Mouse (Mus musculus) kidney, adult 2 months (tissue): ENCODE results near the gene Egr4. TPM values are rescaled to one million over a fixed set of nuclear protein-coding genes. Genes with fewer than 3 reads are reported as not detected.

Experiments
- DNase-seq: peaks from one replicate; pipeline ENCODE4 v3.0.0; 2021
- H3K27ac ChIP-seq: fragments of 200-500 bp; 2 replicates; pipeline ENCODE4 v1.5.1; 2012; ENCODE audit warnings: low read depth, low read length, control low read depth, inconsistent platforms; ENCODE audit not compliant: insufficient read depth
- H3K27me3 ChIP-seq: fragments of 200-500 bp; replicated peaks from 2 replicates; pipeline ENCODE4 v1.6.1; 2012; ENCODE audit warnings: mild to moderate bottlenecking, moderate library complexity, low read length, inconsistent platforms; ENCODE audit not compliant: control insufficient read depth, insufficient read depth
- H3K36me3 ChIP-seq: fragments of 200-500 bp; 2 replicates; pipeline ENCODE4 v1.6.1; 2012; ENCODE audit warnings: mild to moderate bottlenecking, moderate library complexity, low read length, inconsistent platforms; ENCODE audit not compliant: control insufficient read depth, insufficient read depth
- H3K4me1 ChIP-seq: fragments of 200-500 bp; 2 replicates; pipeline ENCODE4 v1.6.1; 2011; ENCODE audit warnings: low read length; ENCODE audit not compliant: control insufficient read depth, insufficient read depth
- H3K4me3 ChIP-seq: fragments of 200-500 bp; 2 replicates; pipeline ENCODE4 v1.5.1; 2011; ENCODE audit warnings: mild to moderate bottlenecking, low read depth, low read length, control low read depth; ENCODE audit not compliant: insufficient read depth
- CTCF ChIP-seq: fragments of 200-500 bp; conservative IDR thresholded peaks from 2 replicates; pipeline ENCODE4 v1.5.1; 2011; ENCODE audit warnings: low read depth, mild to moderate bottlenecking, control low read depth, low read length, moderate library complexity, mixed read lengths; ENCODE audit not compliant: insufficient read depth, insufficient read length
- POLR2A ChIP-seq: fragments of 200-500 bp; IDR thresholded peaks from one replicate; pipeline ENCODE4 v1.6.1; 2011; ENCODE audit warnings: low read depth, low read length, control low read depth
- WGBS: fragments of 180-500 bp; shearing (Covaris S2); methylation state at CpG from one replicate; pipeline ENCODE4 v1.1.7; 2018; 5-methylcytosine and 5-hydroxymethylcytosine counted together
- polyA plus RNA-seq: library from polyadenylated mRNA; depleted of rRNA; stranded (reverse); fragments of >200 nt; gene quantifications from 2 replicates; pipeline ENCODE4 v1.2.3, GENCODE M21; 2012; rRNA removed

Gene Egr4
- polyA plus RNA-seq, 1 experiment = not detected

- Histone ChIP-seq H3K27me3 (no peaks in the 10 kb centered on the region), H3K4me3 (no peak overlapping the region), H3K27ac (no peak overlapping the region), H3K4me1 (no peaks in the 10 kb centered on the region), H3K36me3 (peaks cover 6% of the 10 kb centered on the region)
- DNase-seq = no peak
- 73% methylated on average over 5 of the region's 5 CpGs for WGBS
- TF ChIP-seq CTCF (no peak), POLR2A (no peak)
Observed at GRCm38 (mm10) chr6:85469660-85470430, 43.5 kb downstream of the Egr4 start.

GRCm38 (mm10) chr6:85465381-85465780 lies 48.0 kb downstream of the Egr4 start:
- no peaks in the 10 kb centered on the region for H3K27me3 ChIP-seq
- TF ChIP-seq CTCF (no peak), POLR2A (no peak)
- no peak overlapping the region for H3K27ac ChIP-seq
- H3K36me3 ChIP-seq = peaks cover 17% of the 10 kb centered on the region
- DNase-seq = no peak
- no peak overlapping the region for H3K4me3 ChIP-seq
- no peaks in the 10 kb centered on the region for H3K4me1 ChIP-seq

Other genes starting within 250 kb of the Egr4 start
- 23.6 and 25.8 TPM in 2 replicates for gene Sfxn5, start 180.2 kb downstream of the Egr4 start, polyA plus RNA-seq
- 56.8 and 63.6 TPM in 2 replicates for gene Rab11fip5, start 139.0 kb downstream of the Egr4 start, polyA plus RNA-seq
- not detected in 2 replicates for gene Noto, start 89.7 kb downstream of the Egr4 start, polyA plus RNA-seq
- 16.4 and 18.8 TPM in 2 replicates for gene Smyd5, start 81.6 kb downstream of the Egr4 start, polyA plus RNA-seq
- 104 and 117 TPM in 2 replicates for gene Cct7, start 62.1 kb downstream of the Egr4 start, polyA plus RNA-seq
- 23.1 and 27.7 TPM in 2 replicates for gene Pradc1, start 61.6 kb downstream of the Egr4 start, polyA plus RNA-seq
- gene Fbxo41, start 10.6 kb downstream of the Egr4 start, polyA plus RNA-seq = 0.07 and 0.08 TPM in 2 replicates
- gene Alms1, start 73.9 kb upstream of the Egr4 start, polyA plus RNA-seq = 0.63 and 0.68 TPM in 2 replicates
- gene Nat8f7, start 199.6 kb upstream of the Egr4 start, polyA plus RNA-seq = 228 and 241 TPM in 2 replicates